Mouse (Mus musculus) spleen, adult 18-20 months (tissue): ENCODE measurements around the gene Camk1.

Experiments
- DNase-seq, 2 experiments: peaks; one replicate each; pipeline ENCODE4 v3.0.0; 2022; ENCODE audit warnings: mixed read lengths in 2 of 2

Gene Camk1

DNA sequence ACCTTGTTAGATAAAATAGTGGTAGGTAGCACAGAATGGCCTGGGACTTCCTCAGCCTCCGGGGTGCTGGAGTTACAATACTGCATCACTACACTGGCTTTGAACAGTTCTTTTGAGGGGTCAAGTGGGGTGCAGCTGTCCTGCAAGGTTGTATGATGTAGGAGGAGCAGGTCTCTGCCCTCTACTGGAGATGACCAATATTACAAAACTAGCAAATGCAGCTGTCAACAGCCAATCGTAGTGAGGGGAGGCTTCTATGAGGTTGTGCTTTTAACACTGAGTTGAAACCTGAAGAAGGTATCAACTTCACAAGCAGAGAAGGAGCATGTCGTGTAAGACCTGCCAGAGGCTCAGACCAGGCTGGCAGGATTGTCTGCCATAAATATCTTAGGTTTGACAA lies 41.5 kb downstream of the Camk1 start:
- DNase-seq, result no peak

DNA sequence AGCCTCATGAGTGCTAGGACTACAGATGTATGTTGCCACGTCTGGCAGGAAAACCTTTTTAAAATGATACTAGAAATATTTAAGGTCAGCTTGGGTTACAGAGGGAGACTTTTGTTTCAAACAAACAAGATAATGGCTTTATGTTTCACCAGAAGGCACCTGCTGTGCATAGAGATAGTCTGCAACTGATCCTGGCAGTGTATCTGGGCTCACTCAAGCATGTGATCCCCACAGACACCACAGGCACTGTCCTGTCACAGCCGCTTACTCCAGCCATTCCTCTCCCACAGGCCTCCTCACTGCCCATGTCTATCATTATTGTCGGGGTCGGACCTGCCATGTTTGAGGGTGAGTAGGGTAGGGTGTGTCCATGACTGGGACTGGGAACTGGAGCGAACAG lies 42.4 kb downstream of the Camk1 start:
- DNase-seq, result no peak

DNA sequence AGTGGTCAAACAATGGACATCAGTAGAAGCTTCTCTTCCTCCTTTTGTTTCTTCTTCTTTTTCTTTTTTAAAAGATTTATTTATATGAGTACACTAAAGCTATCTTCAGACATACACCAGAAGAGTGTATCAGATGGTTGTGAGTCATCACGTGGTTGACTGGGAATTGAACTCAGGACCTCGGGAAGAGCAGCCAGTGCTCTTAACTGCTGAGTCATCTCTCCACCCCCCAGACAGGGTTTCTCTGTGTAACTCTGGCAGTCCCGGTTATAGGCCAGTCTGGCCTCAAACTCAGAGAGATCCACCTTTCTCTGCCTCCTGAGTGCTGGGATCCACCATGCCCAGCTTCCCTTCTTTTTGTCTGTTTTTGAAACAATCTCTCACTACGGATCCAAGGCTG lies 47.1 kb downstream of the Camk1 start:
- no peak for DNase-seq

DNA sequence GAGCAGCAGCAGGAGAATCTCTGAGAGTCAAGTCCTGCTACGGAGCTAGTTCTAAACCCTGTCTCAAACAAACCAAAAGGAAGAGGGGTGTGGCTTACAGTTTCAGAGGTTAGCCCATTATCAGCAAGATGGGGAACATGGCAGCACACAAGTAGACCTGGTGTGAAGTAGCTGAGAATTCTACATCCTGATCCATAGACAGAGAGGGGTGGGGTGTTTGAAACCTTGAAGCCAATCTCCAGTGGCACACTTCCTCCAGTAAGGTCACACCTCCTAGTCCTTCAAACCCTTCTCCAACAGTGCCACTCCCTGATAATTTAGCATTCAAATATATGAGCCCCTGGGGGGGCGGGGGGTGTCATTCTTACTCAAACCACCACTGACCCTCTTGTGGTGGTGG lies 47.7 kb downstream of the Camk1 start:
- no peak for DNase-seq

DNA sequence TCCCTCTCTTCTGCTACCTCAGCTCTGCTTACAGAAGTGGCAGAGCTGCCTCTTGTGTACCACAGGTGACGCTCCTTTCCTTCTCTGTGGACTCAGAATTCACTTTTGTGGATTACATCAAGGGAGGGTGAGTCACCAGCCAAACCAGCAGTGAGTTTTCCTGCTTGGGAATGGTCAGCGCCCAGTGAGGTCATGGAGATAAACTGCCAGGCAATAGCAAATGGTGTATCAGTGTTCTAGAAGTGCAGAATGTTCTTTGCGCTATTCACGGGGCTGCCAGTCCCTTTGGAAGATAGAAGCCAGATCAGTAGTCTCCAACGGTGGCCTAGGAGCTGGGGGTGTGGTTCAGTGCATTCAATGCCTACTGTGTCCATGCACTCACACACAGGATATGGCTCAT lies 50.8 kb downstream of the Camk1 start:
- no peak for DNase-seq

DNA sequence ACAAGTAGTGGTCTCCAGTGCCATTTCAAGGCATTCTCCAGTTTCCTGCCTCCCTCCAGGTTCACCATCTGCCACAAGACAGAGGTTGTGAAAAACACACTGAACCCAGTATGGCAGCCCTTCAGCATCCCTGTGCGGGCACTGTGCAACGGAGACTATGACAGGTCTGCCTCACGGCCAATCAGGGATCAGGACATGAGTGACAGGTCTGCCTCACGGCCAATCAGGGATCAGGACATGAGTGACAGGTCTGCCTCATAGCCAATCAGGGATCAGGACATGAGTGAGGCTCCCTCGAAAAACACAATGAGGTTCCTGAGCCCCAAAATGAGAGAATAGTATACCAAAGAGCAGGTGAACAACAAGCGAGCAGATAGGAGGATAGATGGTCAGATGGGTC lies 53.4 kb downstream of the Camk1 start:
- DNase-seq, result no peak

DNA sequence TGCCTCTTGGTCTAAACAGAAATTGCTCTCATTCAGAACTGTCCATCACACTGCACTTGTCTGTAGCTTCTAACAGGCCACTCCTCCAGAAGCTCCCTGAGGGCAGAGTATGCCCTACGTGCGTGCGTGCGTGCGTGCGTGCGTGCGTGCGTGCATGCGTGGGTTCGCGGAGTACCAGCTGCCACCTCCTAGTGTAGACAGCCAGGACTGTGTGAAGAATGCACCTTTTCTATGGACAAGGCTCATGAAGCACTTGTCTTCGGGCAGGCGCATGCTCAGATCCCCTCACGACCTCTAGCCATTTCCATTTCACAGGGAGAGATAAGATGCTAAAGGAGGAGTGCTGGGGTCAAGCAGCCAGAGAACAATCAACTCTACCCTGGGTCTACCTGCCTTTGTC lies 54.4 kb downstream of the Camk1 start:
- DNase-seq, result no peak

DNA sequence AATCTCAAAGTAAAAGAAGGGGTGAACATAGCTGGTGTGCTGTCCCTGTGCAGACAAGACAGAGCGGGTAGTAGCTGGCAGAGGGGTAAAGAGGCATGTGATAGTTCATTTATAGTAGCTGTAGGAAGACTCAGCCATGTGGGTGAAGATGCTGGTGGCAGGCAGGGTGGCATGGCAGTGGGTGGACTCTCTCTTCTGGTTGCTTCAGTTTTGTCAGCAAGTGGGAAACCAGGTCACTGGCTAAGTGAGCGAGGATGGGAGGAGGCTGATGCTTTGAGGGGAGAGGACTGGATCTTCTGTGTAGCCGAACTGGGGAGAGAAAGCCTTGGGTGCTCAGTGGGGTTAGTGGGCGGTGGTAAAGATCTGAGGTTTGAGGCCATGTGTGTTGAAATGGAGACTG lies 56.5 kb downstream of the Camk1 start:
- DNase-seq, result no peak

DNA sequence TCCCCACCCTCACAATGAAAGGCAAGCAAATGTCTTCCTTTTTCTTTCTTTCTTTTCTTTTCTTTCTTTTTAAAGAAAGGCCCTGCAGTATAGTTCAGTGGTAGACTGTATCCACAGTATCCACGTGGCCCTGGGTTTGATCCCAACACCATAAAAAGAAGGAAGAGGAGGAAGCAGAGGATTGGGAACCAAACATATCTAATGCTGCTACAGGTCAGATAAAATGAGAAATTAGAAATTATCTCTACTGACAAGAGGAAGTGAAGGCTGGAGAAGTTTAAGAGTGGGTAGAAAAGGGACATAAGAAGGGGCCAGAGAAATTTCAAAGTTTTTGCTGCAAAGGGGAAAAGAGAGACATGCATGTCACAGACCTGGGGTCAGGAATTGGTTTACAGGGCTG lies 57.5 kb downstream of the Camk1 start:
- DNase-seq, result no peak

DNA sequence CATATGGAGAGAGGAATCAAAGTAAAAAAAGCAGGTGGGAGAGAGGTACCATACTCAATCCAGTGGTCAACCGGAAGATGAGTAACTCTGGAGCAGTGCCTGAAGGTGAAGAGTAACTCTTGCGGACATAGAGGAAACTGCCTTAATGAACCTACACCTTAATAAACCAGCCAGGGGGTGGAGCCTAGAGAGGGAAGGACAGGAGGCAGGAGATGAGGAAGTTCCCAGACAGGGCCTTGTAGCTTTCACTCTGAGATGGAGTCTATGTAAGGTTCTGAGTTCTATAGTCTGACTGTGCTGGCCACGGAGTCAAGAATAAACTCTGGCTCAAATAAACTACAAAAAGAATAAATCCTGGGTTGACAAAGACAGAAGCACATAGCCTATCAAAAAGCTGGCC lies 58.9 kb downstream of the Camk1 start:
- DNase-seq, result no peak
